Mouse (Mus musculus): Measurements from ENCODE around the gene Mrpl23. TPM values are rescaled to one million over a fixed set of nuclear protein-coding genes. Genes with fewer than 3 reads are reported as not detected.

Gene Mrpl23
- polyA plus RNA-seq, 1 experiment, result 10.5 TPM

DNA sequence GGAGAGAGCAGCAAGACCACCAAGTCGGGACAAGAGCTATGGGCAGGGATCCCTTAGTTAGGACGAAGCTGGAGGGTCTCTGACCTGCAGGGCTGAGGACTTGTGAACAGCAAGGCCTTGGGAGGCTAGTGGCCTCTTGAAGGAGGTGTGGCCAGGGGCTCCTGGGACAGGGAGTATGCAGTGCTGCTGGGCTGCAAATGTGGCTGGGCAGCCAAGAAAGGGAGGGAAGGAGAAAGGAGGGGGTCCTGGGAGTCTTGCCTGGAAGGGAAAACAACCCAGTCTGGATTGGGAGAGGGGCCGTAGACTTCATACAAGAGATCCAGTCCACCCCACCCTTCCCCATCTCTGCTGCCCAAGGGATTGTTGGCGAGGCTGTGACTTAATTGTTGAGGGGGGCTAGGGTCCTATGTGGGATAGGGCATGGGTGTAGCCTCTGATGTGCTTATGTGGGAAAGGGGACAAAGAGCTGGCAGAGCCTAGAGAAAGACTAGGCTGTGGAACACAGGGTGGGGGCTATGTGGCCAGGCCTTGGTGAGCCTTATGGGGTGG, 439 bp upstream of the Mrpl23 start:
- WGBS, result 90% methylated on average over 4 of the region's 4 CpGs

GRCm38 (mm10) chr7:142533059-142533855, 771 bp downstream of the Mrpl23 start:
- 1% methylated on average over 44 of the region's 44 CpGs for WGBS
- H3K27me3 ChIP-seq (ENCODE audit: control insufficient read depth, insufficient read depth, low read length), result peaks cover 8% of the 10 kb centered on the region
- H3K27ac ChIP-seq (ENCODE audit: insufficient read depth, low read depth, low read length), result peak overlapping the region; percentile 18; the same call in 1 of the 2 replicates
- H3K4me3 ChIP-seq (ENCODE audit: low read depth, low read length), result peak overlapping the region; percentile 98
- peaks cover 21% of the 10 kb centered on the region for H3K4me1 ChIP-seq (ENCODE audit: control insufficient read depth, insufficient read depth, insufficient read length, low read length)
- peaks cover 1% of the 10 kb centered on the region; the same call in 1 of the 2 replicates for H3K36me3 ChIP-seq (ENCODE audit: control insufficient read depth, insufficient read depth, low read length)
- TF ChIP-seq CTCF (IDR thresholded peaks at IDR 0.05; ENCODE audit: extremely low read depth, insufficient read length, insufficient replicate concordance, low read depth, low read length) (peak; percentile 75), POLR2A (IDR thresholded peaks at IDR 0.05; ENCODE audit: low read depth, low read length) (peak; percentile 39; the same call in 1 of the 2 replicates)

More for the DNA sequence above, 439 bp upstream of the Mrpl23 start:
- TF ChIP-seq CTCF (IDR thresholded peaks at IDR 0.05; ENCODE audit: extremely low read depth, insufficient read length, insufficient replicate concordance, low read depth, low read length), result no peak
- no peak for TF ChIP-seq POLR2A (IDR thresholded peaks at IDR 0.05; ENCODE audit: low read depth, low read length)
- H3K36me3 ChIP-seq (ENCODE audit: control insufficient read depth, insufficient read depth, low read length), result no peaks in the 10 kb centered on the region
- no peak overlapping the region for H3K4me3 ChIP-seq (ENCODE audit: low read depth, low read length)
- H3K27me3 ChIP-seq (ENCODE audit: control insufficient read depth, insufficient read depth, low read length), result peaks cover 8% of the 10 kb centered on the region
- H3K27ac ChIP-seq (ENCODE audit: insufficient read depth, low read depth, low read length), result no peak overlapping the region
- peaks cover 21% of the 10 kb centered on the region for H3K4me1 ChIP-seq (ENCODE audit: control insufficient read depth, insufficient read depth, insufficient read length, low read length)

GRCm38 (mm10) chr7:142535116-142535515, 2.6 kb downstream of the Mrpl23 start:
- H3K27me3 ChIP-seq (ENCODE audit: control insufficient read depth, insufficient read depth, low read length), result no peaks in the 10 kb centered on the region; the same call in 1 of the 2 replicates
- TF ChIP-seq POLR2A (IDR thresholded peaks at IDR 0.05; ENCODE audit: low read depth, low read length) (no peak), CTCF (IDR thresholded peaks at IDR 0.05; ENCODE audit: extremely low read depth, insufficient read length, insufficient replicate concordance, low read depth, low read length) (no peak)
- 71% methylated on average over 4 of the region's 4 CpGs for WGBS
- no peak overlapping the region for H3K27ac ChIP-seq (ENCODE audit: insufficient read depth, low read depth, low read length)
- peaks cover 21% of the 10 kb centered on the region for H3K4me1 ChIP-seq (ENCODE audit: control insufficient read depth, insufficient read depth, insufficient read length, low read length)
- peaks cover 2% of the 10 kb centered on the region for H3K36me3 ChIP-seq (ENCODE audit: control insufficient read depth, insufficient read depth, low read length)
- H3K4me3 ChIP-seq (ENCODE audit: low read depth, low read length), result no peak overlapping the region

DNA sequence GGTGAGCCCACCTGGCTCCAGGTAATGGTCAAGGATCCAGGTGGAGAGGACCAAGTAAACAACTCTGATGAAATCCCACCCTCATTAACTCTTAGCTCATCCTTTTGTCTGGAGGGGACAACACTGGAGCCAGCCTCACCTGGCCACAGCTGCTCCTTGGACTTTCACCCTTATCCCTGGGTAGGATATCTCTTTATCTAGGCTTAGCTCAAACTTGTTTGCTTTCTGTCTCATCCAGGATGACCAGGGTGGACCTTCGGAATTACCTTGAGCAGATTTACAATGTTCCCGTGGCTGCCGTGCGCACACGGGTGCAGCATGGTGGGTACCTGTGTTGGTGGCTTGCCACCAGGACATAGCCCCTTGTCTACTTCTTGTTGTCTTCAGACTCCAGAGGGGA, 3.3 kb downstream of the Mrpl23 start:
- Histone ChIP-seq H3K36me3 (ENCODE audit: control insufficient read depth, insufficient read depth, low read length) (peaks cover 3% of the 10 kb centered on the region), H3K27ac (ENCODE audit: insufficient read depth, low read depth, low read length) (peak overlapping the region; percentile 20; the same call in 1 of the 2 replicates), H3K27me3 (ENCODE audit: control insufficient read depth, insufficient read depth, low read length) (no peaks in the 10 kb centered on the region; the same call in 1 of the 2 replicates), H3K4me3 (ENCODE audit: low read depth, low read length) (no peak overlapping the region), H3K4me1 (ENCODE audit: control insufficient read depth, insufficient read depth, insufficient read length, low read length) (peaks cover 21% of the 10 kb centered on the region)
- 49% methylated on average over 5 of the region's 5 CpGs for WGBS
- TF ChIP-seq POLR2A (IDR thresholded peaks at IDR 0.05; ENCODE audit: low read depth, low read length) (no peak), CTCF (IDR thresholded peaks at IDR 0.05; ENCODE audit: extremely low read depth, insufficient read length, insufficient replicate concordance, low read depth, low read length) (no peak)

- Histone ChIP-seq H3K36me3 (ENCODE audit: control insufficient read depth, insufficient read depth, low read length) (peaks cover 3% of the 10 kb centered on the region), H3K4me3 (ENCODE audit: low read depth, low read length) (no peak overlapping the region), H3K4me1 (ENCODE audit: control insufficient read depth, insufficient read depth, insufficient read length, low read length) (peaks cover 26% of the 10 kb centered on the region), H3K27ac (ENCODE audit: insufficient read depth, low read depth, low read length) (no peak overlapping the region), H3K27me3 (ENCODE audit: control insufficient read depth, insufficient read depth, low read length) (no peaks in the 10 kb centered on the region)
- 87% methylated on average over 5 of the region's 5 CpGs for whole genome bisulfite sequencing
- TF ChIP-seq CTCF (IDR thresholded peaks at IDR 0.05; ENCODE audit: extremely low read depth, insufficient read length, insufficient replicate concordance, low read depth, low read length) (no peak), POLR2A (IDR thresholded peaks at IDR 0.05; ENCODE audit: low read depth, low read length) (no peak)
Measured at GRCm38 (mm10) chr7:142537181-142537580, 4.7 kb downstream of the Mrpl23 start.

DNA sequence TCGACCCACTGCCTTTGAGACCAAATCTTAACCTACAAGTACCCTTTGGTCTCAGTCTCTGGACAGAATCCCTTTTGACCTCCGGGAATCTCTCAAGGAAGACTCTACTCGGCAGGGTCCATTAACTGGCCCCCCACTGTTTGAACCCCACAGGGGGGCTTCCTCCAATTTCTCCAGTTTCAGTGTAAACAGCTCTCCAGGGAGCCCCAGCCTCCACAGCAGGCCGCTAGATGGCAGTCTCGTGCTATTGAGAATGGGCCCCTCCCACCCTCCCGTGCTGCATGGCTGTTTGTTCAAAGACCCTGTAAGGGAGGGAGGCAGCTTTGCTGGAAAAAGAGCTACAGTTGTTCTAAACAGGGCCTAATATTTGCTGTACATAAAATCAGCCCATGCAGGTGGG, 5.4 kb downstream of the Mrpl23 start:
- 20% methylated on average over 6 of the region's 6 CpGs for WGBS
- Histone ChIP-seq H3K36me3 (ENCODE audit: control insufficient read depth, insufficient read depth, low read length) (peaks cover 3% of the 10 kb centered on the region), H3K4me3 (ENCODE audit: low read depth, low read length) (no peak overlapping the region), H3K27me3 (ENCODE audit: control insufficient read depth, insufficient read depth, low read length) (no peaks in the 10 kb centered on the region), H3K27ac (ENCODE audit: insufficient read depth, low read depth, low read length) (no peak overlapping the region), H3K4me1 (ENCODE audit: control insufficient read depth, insufficient read depth, insufficient read length, low read length) (peaks cover 23% of the 10 kb centered on the region)
- peak; percentile 76; the same call in 1 of the 2 replicates for TF ChIP-seq CTCF (IDR thresholded peaks at IDR 0.05; ENCODE audit: extremely low read depth, insufficient read length, insufficient replicate concordance, low read depth, low read length)
- TF ChIP-seq POLR2A (IDR thresholded peaks at IDR 0.05; ENCODE audit: low read depth, low read length), result no peak

- no peak overlapping the region for H3K27ac ChIP-seq (ENCODE audit: insufficient read depth, low read depth, low read length)
- no peak for TF ChIP-seq POLR2A (IDR thresholded peaks at IDR 0.05; ENCODE audit: low read depth, low read length)
- TF ChIP-seq CTCF (IDR thresholded peaks at IDR 0.05; ENCODE audit: extremely low read depth, insufficient read length, insufficient replicate concordance, low read depth, low read length), result no peak
- no peak overlapping the region for H3K4me3 ChIP-seq (ENCODE audit: low read depth, low read length)
- peaks cover 3% of the 10 kb centered on the region for H3K36me3 ChIP-seq (ENCODE audit: control insufficient read depth, insufficient read depth, low read length)
- peaks cover 23% of the 10 kb centered on the region for H3K4me1 ChIP-seq (ENCODE audit: control insufficient read depth, insufficient read depth, insufficient read length, low read length)
- 81% methylated on average over 4 of the region's 4 CpGs for WGBS
- no peaks in the 10 kb centered on the region for H3K27me3 ChIP-seq (ENCODE audit: control insufficient read depth, insufficient read depth, low read length)
Measured at GRCm38 (mm10) chr7:142538291-142538690, 5.8 kb downstream of the Mrpl23 start.

Data from small intestine, adult 2 months (tissue).